Mouse (Mus musculus): ENCODE data around the gene Kcnq4.

DNA sequence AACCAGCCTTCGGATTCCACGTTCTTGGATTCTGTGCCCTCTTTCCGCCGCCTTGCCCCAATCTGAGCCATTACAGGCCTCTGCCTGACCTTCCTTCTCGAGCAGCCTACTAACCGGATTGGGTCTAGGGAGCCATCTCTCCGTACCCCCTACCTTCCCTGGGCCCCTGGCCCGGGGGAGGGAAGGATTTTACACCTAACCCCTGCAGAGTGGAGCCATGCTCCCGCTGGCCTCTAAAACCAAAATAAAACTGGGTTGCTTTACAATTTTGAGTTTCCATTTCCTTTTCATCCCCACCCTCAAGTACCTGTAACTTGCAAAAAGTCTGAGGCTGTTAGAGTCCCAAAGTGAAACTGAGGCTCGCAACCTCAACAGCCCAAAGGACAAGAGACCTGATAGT is 80.9 kb downstream of the Kcnq4 start:
- TF ChIP-seq CTCF (IDR thresholded peaks at IDR 0.05; ENCODE audit: insufficient read depth, low read length), result no peak
- no peak for TF ChIP-seq POLR2A (IDR thresholded peaks at IDR 0.05; ENCODE audit: borderline replicate concordance, extremely low read depth, low read depth, low read length)
